Mouse (Mus musculus) cortical plate, adult 2 months (tissue): ENCODE results near the gene S100a2.

ENCODE experiments used
- CTCF ChIP-seq: fragments of 200-500 bp; IDR thresholded peaks from 2 replicates; pipeline ENCODE4 v1.5.1; 2011; ENCODE audit warnings: mild to moderate bottlenecking, control low read depth, low read length; ENCODE audit not compliant: insufficient read depth; ENCODE audit errors: extremely low read depth
- POLR2A ChIP-seq: fragments of 200-500 bp; IDR thresholded peaks from 2 replicates; pipeline ENCODE4 v1.6.1; 2011; ENCODE audit warnings: mild to moderate bottlenecking, low read length, control low read depth; ENCODE audit not compliant: insufficient read depth; ENCODE audit errors: extremely low read depth

GRCm38 (mm10) chr3:90608223-90608622, 18.2 kb downstream of the S100a2 start, which contains the start of gene S100a5:
- TF ChIP-seq POLR2A (no peak), CTCF (no peak)
